Mouse (Mus musculus) heart, postnatal 25 days (tissue): Measurements from ENCODE around the gene Bpifb6. TPM values are rescaled to one million over a fixed set of nuclear protein-coding genes. Genes with fewer than 3 reads are reported as not detected.

Source experiments
- DNase-seq: peaks from one replicate; pipeline ENCODE4 v3.0.0; 2022; ENCODE audit warnings: low spot score
- intact Hi-C: fragments of 180-260 bp; cut with DNase I; formaldehyde crosslinking; loops from one replicate; pipeline ENCODE4 v1.15.1; 2025
- total RNA-seq, 2 experiments: library from RNA; stranded (reverse); gene quantifications; 2 replicates each; pipeline ENCODE4 v1.2.3; 2021

Bpifb6 gene
- not detected for total RNA-seq

DNA sequence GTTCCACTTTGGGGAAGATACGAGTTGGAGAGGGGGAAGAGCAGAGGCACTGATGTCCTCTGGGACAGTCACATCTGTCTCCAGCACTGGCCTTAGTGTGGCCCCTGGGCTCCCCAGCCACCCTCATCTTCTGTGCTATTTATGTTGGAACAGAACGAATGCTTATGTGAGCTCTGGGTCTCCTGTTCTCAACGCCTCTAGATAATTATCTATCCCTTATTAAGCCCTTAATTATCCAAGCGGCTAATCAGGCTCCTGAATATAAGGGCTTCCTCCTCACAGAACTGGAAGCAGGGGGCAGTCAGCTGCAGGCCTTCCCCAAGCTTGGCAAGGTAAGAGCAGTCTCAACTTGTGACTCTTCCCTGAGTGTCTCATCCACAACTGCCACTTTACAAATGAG is at the start of gene Bpifb6:
TSS of gene Bpifb6 (plus strand) at position 301 of the 400 bp plus-strand sequence.
- intact Hi-C loops, result no loop called here
- no peak for DNase-seq

DNA sequence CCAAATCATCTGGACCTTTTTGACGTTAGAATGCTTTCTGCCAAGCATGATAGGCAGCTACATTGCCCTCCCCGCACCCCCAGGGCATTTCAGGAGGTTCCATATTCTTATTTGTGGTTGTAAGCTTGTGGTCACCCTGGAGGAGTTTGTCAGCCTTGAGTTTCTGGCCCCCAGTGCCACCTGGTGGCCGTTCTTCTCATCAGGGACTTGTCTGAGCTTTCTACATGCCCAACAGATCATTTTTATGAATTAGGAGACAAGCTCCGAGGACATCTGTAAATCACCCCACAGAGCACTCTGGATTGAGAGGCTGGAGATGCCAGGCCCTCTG is 49.2 kb upstream of the Bpifb6 start:
- no peak for DNase-seq
- intact Hi-C loops, result loop anchor here (2.0 to 5.0 kb wide), 3 partner anchors 44 to 182 kb away; no protein-coding TSS in a partner anchor

DNA sequence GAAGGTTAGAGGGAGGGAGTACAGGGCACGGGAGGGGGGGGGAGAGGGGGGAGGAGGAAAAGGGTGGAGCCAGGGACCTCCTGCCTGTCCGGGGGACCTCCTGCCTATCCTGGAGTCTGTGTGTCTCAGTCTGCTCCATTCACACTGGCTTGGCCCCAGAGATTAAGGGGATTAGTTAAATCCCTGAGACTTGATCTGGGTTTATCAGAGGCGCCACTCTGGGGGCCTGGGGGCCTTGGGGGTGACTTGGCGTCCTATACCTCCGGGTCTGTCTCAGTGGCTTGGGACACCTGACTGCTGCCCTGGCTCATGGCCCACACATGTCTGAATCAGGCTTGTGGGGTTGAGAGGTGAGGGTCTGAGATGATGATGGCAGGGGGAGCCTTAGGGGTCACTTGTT is 46.6 kb upstream of the Bpifb6 start:
- intact Hi-C loops, result loop anchor here (5.0 kb wide), 1 partner anchor 46 kb away; no protein-coding TSS in a partner anchor
- no peak for DNase-seq

DNA sequence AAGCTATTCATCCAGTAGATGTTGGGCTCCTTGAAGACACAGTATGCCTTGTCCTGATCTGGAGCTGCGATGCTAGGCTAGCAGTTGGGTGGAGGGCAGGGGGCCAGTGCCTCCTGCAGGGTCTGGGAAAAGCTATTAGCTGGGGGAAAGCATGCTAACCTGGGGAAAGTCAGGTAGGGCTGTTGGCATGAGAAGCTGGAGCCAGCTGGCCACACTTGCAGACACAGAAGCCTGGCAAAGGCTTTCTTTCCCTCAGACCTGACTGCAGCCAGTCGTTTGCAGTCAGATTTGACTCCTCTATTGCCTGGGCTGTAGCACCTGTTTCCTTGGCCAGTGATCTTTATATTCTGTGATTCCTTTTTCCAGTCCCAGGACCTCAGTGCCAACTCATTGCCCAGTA is 40.6 kb upstream of the Bpifb6 start:
- DNase-seq, result no peak
- intact Hi-C loops, result no loop called here

DNA sequence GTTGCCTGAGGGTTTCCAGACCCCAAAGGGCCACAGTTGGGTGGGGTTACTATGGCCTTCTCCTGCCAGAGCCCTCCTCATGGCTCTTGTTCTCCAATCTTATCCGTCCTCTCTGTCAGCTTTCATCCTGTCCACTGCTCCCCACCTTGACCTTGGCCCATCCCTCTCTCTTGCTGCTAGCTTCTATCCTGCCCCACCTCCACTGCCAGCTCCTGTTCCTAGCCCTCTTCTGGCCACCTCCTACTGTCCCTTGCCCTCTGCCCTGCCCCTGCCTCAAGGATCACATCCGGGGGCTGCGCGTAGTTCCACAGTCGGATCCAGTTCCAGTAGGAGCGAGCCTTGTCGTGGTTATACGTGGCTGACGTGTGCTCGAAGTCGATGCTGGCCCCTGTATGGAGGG is 39.9 kb upstream of the Bpifb6 start:
- intact Hi-C loops, result no loop called here
- DNase-seq, result no peak

DNA sequence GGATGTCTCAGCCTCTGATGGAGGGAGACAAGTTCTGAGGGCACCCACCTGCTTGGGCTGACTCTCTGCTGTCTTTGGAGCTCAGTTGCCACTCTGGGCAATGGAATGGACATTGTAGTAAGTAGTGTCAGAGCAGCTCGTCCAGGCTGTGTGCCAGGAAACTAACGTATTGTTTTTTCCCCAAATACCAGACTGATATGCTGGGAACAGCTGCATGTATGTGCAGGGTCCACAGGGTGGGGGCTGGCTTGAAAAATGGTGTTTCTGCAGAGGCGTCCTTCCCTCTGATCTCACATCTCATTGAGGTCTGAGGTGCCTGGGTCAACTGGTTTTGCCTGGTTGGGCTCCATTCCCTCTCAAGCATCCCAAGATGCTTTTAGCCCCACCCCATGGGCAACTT is 39.5 kb upstream of the Bpifb6 start:
- no peak for DNase-seq
- intact Hi-C loops, result no loop called here

DNA sequence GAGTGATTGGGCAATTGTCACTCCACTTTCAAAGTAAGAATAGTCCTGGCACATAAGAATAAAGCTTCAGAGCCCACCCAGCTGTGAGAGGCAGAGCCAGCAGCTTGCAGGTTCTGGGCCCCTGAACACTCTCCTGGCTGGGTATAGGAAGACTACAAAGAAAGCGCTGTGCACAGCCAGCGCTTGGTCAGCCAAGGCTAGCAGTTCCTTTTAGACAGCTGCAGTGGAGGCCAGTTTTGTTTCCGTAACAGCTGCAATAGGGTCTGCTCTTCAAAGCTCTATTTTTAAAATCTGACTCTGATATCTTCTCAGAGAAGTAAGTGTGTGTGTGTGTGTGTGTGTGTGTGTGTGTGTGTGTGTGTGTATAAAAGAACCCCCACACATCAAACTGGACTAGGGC is 38.2 kb upstream of the Bpifb6 start:
- intact Hi-C loops, result no loop called here
- DNase-seq, result no peak

DNA sequence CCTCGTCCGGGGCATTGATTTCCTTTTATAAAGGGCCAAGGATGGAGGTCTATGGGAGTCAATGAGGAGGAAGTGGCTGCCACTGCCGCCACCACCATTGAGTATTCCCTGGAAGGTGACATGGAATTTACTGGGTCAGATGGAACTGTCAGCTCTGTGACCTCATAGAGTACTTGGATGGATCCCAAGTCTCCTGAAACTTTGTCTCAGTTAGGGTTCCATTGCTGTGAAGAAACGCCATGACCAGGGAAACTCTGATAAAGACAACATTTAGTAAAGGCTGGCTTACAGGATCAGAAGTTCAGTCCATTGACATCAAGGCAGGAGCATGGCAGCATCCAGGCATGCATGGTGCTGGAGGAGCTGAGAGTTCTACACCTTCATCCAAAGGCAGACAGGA is 29.2 kb upstream of the Bpifb6 start, which contains the start of gene Sun5:
TSS of gene Sun5 (minus strand) at position 101 of the 400 bp plus-strand sequence.
- DNase-seq, result no peak

DNA sequence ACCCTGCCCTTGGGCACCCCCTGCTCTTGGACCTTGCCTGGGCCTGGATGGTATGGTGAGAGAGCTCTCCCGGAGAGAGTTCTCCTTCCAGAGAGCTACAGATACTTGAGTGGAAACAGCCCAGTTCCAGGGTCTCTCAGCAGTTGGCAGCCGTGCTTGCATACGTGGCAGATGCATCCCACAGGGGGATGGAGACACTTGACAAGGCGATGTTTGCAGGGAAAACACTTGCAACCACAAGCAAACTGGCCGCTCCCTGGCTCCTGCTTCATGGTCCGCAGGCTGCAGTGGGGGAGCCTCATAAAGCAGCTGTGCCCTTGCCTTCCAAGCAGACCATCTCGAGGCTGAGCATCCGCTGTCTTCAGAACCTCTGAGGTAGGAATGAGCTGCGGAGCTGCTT is 25.4 kb upstream of the Bpifb6 start, which contains the start of gene Bpifb2:
TSS of gene Bpifb2 (plus strand) at position 301 of the 400 bp plus-strand sequence.
- intact Hi-C loops, result no loop called here
- DNase-seq, result no peak

More for the DNA sequence above, 29.2 kb upstream of the Bpifb6 start, which contains the start of gene Sun5:
- intact Hi-C loops, result no loop called here

DNA sequence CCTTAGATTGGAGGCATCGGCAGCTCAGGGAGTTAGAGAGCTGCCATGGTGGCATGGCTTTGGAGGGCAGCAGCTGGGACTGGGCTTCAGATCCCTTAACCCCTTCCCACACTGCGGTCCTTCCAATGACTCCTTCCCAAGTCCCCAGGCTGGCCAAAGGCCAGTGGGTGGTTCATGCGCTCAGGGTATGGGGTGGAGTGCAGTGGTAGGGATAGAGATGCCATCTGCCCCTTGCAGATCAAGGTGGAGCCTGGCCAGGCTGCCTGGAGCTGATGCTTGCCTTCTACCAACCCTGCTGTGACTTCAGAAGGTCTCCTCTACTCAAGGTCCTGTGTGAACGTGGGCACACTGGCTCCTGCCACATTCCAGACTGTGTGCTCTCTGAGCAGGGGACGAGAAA is 1.1 kb upstream of the Bpifb6 start:
- intact Hi-C loops, result no loop called here
- DNase-seq, result no peak

DNA sequence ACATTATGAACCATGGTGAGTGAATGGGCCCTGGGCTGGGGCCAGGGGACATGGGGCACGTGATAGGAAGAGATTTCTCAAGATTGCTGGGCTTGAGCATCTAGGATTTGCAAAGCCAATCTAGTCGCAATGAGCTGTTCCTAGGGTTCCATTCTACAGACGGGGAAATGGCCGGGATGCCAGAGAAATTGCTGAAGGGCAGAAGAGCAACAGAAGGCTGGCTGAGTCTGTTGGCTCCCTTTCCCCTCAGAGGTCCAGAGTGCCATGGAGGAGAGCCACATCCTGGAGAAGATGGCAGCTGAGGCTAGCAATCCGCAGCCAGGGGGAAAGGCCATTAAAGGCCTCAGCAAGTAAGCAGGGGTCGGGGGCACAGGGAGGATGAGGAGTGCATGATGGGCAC is 2.5 kb downstream of the Bpifb6 start:
- no peak for DNase-seq
- intact Hi-C loops, result no loop called here

DNA sequence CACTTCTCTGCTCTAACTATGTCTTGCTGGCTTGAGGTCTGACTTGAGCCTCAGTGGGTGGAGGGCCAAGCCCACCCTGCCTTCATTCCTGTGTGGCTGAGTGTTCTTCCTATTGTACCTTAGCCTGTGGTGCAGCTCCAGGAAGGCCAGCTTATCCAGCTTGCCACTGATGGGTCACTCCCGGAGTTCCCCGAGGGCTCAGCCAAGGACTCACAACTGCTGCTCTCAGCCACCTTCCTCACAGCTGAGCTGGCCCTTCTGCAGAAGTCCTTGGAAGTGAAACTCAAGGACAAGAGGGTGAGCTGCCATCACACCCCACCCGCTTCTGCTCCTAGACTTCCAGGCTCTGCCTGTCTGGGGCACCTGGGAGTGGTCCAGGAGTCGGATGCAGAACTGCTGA is 6.4 kb downstream of the Bpifb6 start:
- intact Hi-C loops, result no loop called here
- DNase-seq, result no peak

DNA sequence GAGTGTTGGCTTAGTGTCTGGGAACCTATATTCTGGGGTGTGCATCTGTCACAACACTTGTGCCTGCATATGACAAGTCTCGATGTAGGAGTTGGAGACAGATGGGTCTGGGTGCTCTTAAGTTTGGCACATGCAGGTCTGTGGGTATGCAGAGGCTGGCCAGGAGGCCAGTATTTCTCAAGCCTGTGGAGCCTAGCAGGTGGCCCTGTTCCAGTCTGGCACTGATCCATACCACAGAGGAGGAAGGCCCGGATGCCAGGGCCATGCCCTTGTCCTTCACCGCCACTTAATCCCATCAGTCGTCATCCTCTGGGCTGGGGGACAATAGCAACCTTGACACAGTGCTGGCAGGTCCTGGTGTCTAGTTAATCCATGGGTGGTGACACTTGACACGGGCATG is 14.0 kb downstream of the Bpifb6 start:
- intact Hi-C loops, result no loop called here
- DNase-seq, result no peak

DNA sequence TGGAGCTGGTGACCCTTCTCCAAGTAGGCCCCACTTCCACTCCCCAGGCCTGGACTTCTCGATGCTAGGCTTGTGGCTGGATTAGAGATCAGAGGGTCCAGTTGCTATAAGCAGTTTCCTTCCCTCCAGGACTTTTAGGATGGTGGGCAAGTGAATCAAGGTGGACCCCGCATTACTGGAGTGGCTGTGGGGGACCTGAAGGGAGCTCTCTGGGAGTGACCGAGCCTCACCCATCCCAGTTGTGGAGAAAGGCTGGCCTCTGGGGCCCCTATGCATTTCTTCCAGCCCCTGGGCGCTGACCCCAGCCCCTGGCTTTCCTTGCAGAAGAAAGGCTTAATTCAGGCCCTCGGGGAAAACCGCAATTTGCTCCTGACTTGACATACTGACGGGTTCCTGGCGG is 17.7 kb downstream of the Bpifb6 start, which contains the start of gene Bpifb3:
TSS of gene Bpifb3 (plus strand) at position 301 of the 400 bp plus-strand sequence.
- intact Hi-C loops, result no loop called here
- no peak for DNase-seq

DNA sequence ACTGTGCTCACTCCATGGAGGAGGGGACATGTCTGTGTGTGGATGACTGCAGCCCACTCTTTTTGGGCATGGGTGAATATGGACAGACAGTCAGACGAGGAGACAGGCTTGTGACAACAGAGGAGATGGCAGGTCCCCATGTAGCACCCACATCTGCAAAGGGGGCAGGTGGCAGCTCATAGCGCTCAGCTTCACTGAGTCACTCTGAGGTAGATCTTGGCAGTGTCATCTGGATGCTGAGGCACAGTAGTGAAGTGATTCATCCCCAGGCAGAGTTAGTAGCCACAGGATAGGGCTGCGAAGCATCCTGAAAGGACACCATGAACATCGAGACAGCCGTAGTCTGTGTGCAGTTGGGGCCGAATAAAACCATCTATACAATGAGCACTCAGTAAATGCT is 21.1 kb downstream of the Bpifb6 start:
- intact Hi-C loops, result no loop called here
- DNase-seq, result no peak

DNA sequence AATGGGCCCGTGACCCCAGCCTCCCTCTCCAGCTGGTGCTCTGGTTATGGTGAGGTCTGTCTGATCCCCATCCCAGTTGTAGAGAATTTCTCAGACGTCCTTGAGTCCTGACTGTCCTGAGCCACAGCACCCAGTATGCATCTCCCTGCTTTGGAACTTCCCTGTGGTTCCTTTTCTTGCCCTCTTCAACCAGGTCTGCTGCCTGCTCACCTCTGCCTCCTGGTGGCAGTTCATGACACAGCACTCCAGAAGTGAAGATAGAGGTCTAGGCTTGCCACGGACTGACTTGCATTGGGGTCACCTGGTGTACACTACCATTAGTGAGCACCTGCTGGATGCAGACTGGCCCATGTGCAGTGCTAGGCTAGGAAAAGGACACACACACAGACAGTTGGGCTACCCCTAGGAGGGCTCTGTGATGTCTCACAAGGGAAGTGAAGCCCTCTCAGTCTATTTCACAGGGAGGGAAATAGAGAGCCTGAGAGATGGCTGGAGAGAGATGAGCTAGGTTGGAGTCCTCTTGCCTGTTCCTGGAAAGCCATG is 29.8 kb downstream of the Bpifb6 start:
- intact Hi-C loops, result loop anchor here (2.0 to 5.0 kb wide), 3 partner anchors 123 to 263 kb away; no protein-coding TSS in a partner anchor
- no peak for DNase-seq

DNA sequence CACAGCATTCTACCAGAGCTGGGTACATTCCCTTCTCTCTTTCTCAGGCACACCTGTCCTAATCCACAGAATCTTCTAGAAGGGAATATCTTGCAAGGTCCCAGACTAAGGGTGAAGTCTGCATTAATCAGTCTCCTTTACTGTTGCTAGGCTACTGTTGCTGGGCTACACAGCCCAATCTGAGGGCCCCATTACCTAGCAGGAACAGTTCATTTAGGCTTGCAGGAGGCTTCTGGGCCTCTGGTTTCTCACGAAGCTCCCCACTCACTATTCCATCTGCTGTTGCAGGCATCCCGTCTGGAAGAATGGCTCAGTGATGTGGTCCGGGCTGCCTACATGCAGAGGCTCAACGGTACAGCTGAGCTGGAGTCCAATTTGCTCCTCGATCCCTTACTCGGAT is 30.9 kb downstream of the Bpifb6 start:
- DNase-seq, result no peak
- intact Hi-C loops, result loop anchor here (5.0 kb wide), 1 partner anchor 219 kb away; no protein-coding TSS in a partner anchor

DNA sequence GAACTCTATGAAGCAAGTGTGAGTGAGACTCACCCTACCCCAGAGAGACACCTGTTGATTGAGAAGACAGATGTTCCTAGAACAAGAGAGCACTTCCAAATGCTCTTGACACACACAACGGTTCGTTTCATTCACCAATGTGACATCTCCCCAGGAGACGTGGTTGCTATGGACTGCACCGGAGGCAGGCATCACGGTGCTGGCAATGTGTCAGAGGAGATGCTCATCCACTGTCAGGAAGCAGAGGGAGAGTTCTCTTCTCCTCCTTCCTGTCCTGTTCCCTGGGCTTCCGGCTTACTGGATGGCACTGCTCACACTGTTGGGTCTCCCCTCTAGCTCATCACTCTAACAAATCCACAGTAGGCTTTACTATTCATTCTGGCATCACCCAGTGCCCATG is 33.1 kb downstream of the Bpifb6 start:
- intact Hi-C loops, result loop anchor here (5.0 kb wide), 1 partner anchor 221 kb away; no protein-coding TSS in a partner anchor
- no peak for DNase-seq

DNA sequence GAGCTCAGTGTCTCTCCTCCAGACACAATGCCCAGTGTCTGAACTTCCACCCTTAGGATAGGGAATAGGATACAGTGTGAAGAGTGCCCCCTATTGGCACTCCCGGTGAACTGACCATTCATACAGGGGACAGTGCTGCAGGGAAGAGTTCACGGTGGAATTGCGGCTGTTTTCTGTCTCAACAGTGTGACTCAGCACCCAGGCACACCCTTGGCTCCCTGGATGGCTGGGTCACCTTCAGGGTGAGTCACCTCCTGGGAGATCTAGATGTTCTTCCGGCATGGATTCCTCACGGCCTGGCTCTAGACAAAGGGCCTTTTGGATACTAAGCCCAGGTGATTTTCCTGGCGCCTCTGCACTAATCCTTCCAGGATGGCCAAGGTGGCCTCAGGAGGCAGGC is 35.2 kb downstream of the Bpifb6 start:
- no peak for DNase-seq
- intact Hi-C loops, result no loop called here

DNA sequence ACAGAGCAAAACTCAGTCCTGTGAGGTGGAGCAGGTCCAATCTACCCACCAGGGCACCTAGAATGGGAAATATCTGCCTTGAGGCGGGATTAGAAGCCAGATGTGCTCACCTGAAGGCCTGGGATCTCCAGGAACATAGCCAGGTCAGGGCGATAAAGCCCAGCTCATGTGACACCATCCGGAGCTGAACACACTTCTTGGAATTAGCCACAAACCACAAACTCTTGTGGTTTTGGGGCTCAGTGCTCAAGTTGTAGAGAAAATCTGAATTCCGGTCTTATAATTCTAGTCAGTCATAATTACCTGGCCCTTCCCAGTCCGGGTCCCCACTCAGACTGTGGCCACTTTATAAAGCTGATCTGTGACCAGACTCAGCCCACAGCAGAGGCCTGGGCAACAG is 37.7 kb downstream of the Bpifb6 start, which contains the start of gene Bpifb4:
TSS of gene Bpifb4 (plus strand) at position 370 of the 400 bp plus-strand sequence.
- intact Hi-C loops, result no loop called here
- no peak for DNase-seq

DNA sequence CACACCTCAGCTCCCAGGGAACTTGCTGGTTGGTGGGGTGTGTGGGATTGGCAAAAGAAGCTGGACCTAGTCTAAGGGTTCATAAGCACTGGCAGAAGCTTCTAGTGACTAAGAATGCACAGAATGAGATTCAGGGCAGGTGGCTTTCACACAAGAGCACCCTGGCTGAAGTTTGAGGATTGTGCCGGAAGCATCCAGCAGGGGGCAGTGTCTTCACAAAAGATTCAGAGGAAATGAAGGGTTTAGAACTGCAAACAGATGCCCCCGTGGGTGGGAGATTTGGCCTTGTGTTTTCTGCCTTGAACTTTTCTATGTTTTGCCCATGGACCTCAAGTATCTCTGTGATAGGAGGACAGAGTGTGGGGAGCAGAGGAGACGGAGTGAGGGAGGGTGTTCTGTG is 43.3 kb downstream of the Bpifb6 start:
- no peak for DNase-seq
- intact Hi-C loops, result no loop called here

DNA sequence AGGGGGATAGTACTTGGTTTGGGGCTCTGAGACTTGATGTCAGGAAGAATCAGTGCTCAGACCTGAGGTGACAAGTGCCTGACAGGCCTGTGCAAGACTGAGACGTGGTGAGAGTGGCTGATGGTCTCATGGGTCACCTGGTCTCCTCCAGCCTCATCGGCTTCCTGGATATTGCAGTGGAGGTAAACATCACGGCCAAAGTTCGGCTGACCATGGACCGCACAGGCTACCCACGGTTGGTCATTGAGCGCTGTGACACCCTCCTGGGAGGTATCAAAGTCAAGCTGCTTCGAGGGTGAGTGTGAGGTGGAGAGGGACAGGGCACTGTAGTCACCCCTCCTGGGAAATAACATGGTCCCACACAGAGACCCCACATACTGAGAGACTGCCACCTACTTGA is 44.4 kb downstream of the Bpifb6 start:
- intact Hi-C loops, result no loop called here
- no peak for DNase-seq
